ENCODE assay signal across 8 mouse cellular contexts in the genomic region with DNA sequence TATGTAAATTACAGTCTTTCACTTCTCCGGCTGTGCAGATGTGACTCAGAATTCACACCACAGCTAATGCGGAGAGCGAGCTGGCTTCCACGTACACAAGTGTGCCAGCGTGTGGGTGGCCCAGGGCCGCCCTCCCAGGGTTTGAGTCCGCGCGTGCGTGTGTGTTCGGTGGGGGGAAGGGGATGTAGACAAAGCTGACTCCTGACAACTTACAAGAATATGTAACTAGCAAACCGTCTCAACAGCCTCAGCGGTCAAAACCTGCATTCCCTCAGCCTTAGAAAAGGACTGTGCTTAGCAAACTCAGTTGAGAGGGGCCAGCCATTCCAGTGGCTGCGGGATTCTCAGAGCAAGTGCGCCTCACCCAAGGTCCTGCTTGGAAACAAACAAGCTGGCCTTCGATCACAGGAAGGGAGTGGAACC. TPM values are rescaled to one million over a fixed set of nuclear protein-coding genes. Genes with fewer than 3 reads are reported as not detected.
DNase-seq lines count a peak whose midpoint lies in the region; ATAC-seq and TF ChIP-seq lines count a peak whose summit lies in the region.

No protein-coding gene starts in this region.

- H3K4me2 ChIP-seq in forebrain, embryonic 15.5 days (replicated peaks): peak overlapping the region; percentile 46

- peak; percentile 89 for ATAC-seq in forebrain, embryonic 15.5 days (replicated peaks)
- peak; percentile 90 for ATAC-seq in inflammation-experienced regulatory T-cells, adult 6 months
- ATAC-seq in megakaryocyte, adult 5-6 weeks (ENCODE audit: poor library complexity, severe bottlenecking): peak; percentile 92
- ATAC-seq in erythroid progenitor cell, adult 5-6 weeks (replicated peaks; ENCODE audit: low FRiP score, poor library complexity, severe bottlenecking): no peak

- H3K27ac ChIP-seq in bone marrow, adult 2 months (ENCODE audit: control insufficient read depth, insufficient read depth, low read depth, low read length, poor library complexity): no peak overlapping the region
- H3K27ac ChIP-seq in forebrain, embryonic 15.5 days (replicated peaks): no peak overlapping the region

- no peak for TF ChIP-seq CTCF in bone marrow, adult 2 months (IDR thresholded peaks at IDR 0.05; ENCODE audit: control insufficient read depth, insufficient read depth, low read length)

- TF ChIP-seq POLR2A in bone marrow, adult 2 months (IDR thresholded peaks at IDR 0.05; ENCODE audit: borderline replicate concordance, control insufficient read depth, low read depth, low read length): no peak

- no peaks in the 10 kb centered on the region for H3K36me3 ChIP-seq in forebrain, embryonic 15.5 days

- no peaks in the 10 kb centered on the region for H3K27me3 ChIP-seq in forebrain, embryonic 15.5 days

- peak overlapping the region; percentile 33; the same call in 1 of the 2 replicates for H3K9ac ChIP-seq in forebrain, embryonic 15.5 days (replicated peaks)

- WGBS in bone marrow, adult 2 months: 7% methylated on average over 16 of the region's 16 CpGs
- under 1% methylated on average over 16 of the region's 16 CpGs for WGBS in forebrain, embryonic 15.5 days

- peak overlapping the region; percentile 24 for H3K4me3 ChIP-seq in bone marrow, adult 2 months (replicated peaks; ENCODE audit: control insufficient read depth, low read depth, low read length)
- peak overlapping the region; percentile 31 for H3K4me3 ChIP-seq in forebrain, embryonic 15.5 days

- no peaks in the 10 kb centered on the region; the same call in 1 of the 2 replicates for H3K4me1 ChIP-seq in bone marrow, adult 2 months (ENCODE audit: control insufficient read depth, insufficient read depth, low read length)
- peaks cover 21% of the 10 kb centered on the region for H3K4me1 ChIP-seq in forebrain, embryonic 15.5 days

- DNase-seq in ES-CJ7 (ENCODE audit: low read depth, low spot score): peak; percentile 32
- DNase-seq in left cerebral cortex, adult 9 months (ENCODE audit: low spot score in 2 of 2): peak; percentile 42 to 74
- peak; percentile 62 to 70 for DNase-seq in right cerebral cortex, postnatal 10 days (ENCODE audit: low spot score in 2 of 2)

- H3K9me3 ChIP-seq in forebrain, embryonic 15.5 days: no peaks in the 10 kb centered on the region; the same call in 1 of the 2 replicates

RNA-seq across cellular contexts. Expression of gene Tiparp, which starts 58.3 kb away (rescaled TPM):
- polyA plus RNA-seq in bone marrow, adult 2 months (2011; ENCODE audit: insufficient read depth, insufficient read length, low replicate concordance, missing spikeins): 0.99 and 6.6 TPM in 2 replicates
- 33.9 and 34.7 TPM in 2 replicates for polyA plus RNA-seq in forebrain, embryonic 15.5 days (2015; fragmentation: Nextera tagmentation; extraction: Ambion mirVana)
- 1 to 10 TPM; 3.2 to 9.1 (median 7.9) TPM for polyA plus RNA-seq in inflammation-experienced regulatory T-cells, adult 6 months (2017; shearing (Covaris generic))
- total RNA-seq in megakaryocyte, adult 5-6 weeks (2015): 27.1 and 31.3 TPM in 2 replicates
- 23.4 and 30.3 TPM in 2 replicates for total RNA-seq in megakaryocyte, adult 5-6 weeks (2017)
- 2.9 and 6.7 TPM in 2 replicates for total RNA-seq in erythroid progenitor cell, adult 5-6 weeks (2015; ENCODE audit: low replicate concordance)
- 3.8 and 4.2 TPM in 2 replicates for total RNA-seq in erythroid progenitor cell, adult 5-6 weeks (2017; ENCODE audit: low replicate concordance)
